Mouse (Mus musculus) limb, embryonic 12.5 days (tissue): Measurements from ENCODE around the gene P3h2. TPM values are rescaled to one million over a fixed set of nuclear protein-coding genes. Genes with fewer than 3 reads are reported as not detected.

ENCODE experiments used
- ATAC-seq: fragments of 200-750 bp; cut with Nextera tagmentation; 2 replicates; pipeline ENCODE4 v1.8.0; 2017; ENCODE audit warnings: low read depth, moderate TSS enrichment; ENCODE audit not compliant: insufficient number of reproducible peaks, insufficient read depth, low FRiP score, low TSS enrichment
- H3K27ac ChIP-seq: fragments of 300-500 bp; sonication (generic); 2 replicates; pipeline ENCODE4 v1.5.1; 2016; ENCODE audit warnings: mild to moderate bottlenecking, moderate library complexity
- H3K27me3 ChIP-seq: fragments of 300-500 bp; sonication (generic); 2 replicates; pipeline ENCODE4 v1.6.1; 2016; ENCODE audit warnings: mild to moderate bottlenecking, moderate library complexity
- H3K36me3 ChIP-seq: fragments of 300-500 bp; sonication (generic); 2 replicates; pipeline ENCODE4 v1.6.1; 2016; ENCODE audit warnings: mild to moderate bottlenecking, moderate library complexity
- H3K4me1 ChIP-seq: fragments of 300-500 bp; sonication (generic); replicated peaks from 2 replicates; pipeline ENCODE4 v1.6.1; 2016
- H3K4me2 ChIP-seq: fragments of 300-500 bp; sonication (generic); 2 replicates; pipeline ENCODE4 v1.6.1; 2016; ENCODE audit warnings: mild to moderate bottlenecking, moderate library complexity
- H3K4me3 ChIP-seq: fragments of 300-500 bp; sonication (generic); replicated peaks from 2 replicates; pipeline ENCODE4 v1.5.1; 2016; ENCODE audit warnings: mild to moderate bottlenecking
- H3K9ac ChIP-seq: fragments of 300-500 bp; sonication (generic); replicated peaks from 2 replicates; pipeline ENCODE4 v1.6.1; 2016; ENCODE audit warnings: mild to moderate bottlenecking, moderate library complexity
- H3K9me3 ChIP-seq: fragments of 300-500 bp; sonication (generic); 2 replicates; pipeline ENCODE4 v1.6.1; 2016; ENCODE audit warnings: mild to moderate bottlenecking, moderate library complexity
- WGBS: fragments of 180-500 bp; shearing (Covaris S2); methylation state at CpG from one replicate; pipeline ENCODE4 v1.1.7; 2016; 5-methylcytosine and 5-hydroxymethylcytosine counted together
- polyA plus RNA-seq: library from polyadenylated mRNA; unstranded; fragments of >200 nt; fragmentation: Nextera tagmentation; extraction: Ambion mirVana; gene quantifications from 2 replicates; pipeline ENCODE4 v1.2.1, GENCODE M21; 2016

The P3h2 gene
- polyA plus RNA-seq, 1 experiment from 2014 or later = 2.0 TPM

GRCm38 (mm10) chr16:25953359-25953758 lies 152.2 kb downstream of the P3h2 start:
- Histone ChIP-seq H3K27ac (no peak overlapping the region), H3K9ac (no peak overlapping the region), H3K4me1 (peaks cover 11% of the 10 kb centered on the region), H3K9me3 (no peaks in the 10 kb centered on the region), H3K27me3 (no peaks in the 10 kb centered on the region), H3K36me3 (no peaks in the 10 kb centered on the region), H3K4me2 (no peak overlapping the region), H3K4me3 (no peak overlapping the region)
- 61% methylated on average over 5 of the region's 5 CpGs for WGBS
- ATAC-seq = no peak

GRCm38 (mm10) chr16:25952005-25952404 lies 153.6 kb downstream of the P3h2 start:
- Histone ChIP-seq H3K4me1 (peaks cover 11% of the 10 kb centered on the region), H3K4me2 (no peak overlapping the region), H3K9ac (no peak overlapping the region), H3K4me3 (no peak overlapping the region), H3K27ac (no peak overlapping the region), H3K9me3 (no peaks in the 10 kb centered on the region), H3K27me3 (no peaks in the 10 kb centered on the region), H3K36me3 (no peaks in the 10 kb centered on the region)
- no peak for ATAC-seq
- WGBS = 73% methylated on average over 2 of the region's 2 CpGs

GRCm38 (mm10) chr16:25948067-25948466 lies 157.5 kb downstream of the P3h2 start:
- no peaks in the 10 kb centered on the region for H3K36me3 ChIP-seq
- no peak overlapping the region for H3K27ac ChIP-seq
- ATAC-seq = no peak
- no peak overlapping the region for H3K4me3 ChIP-seq
- no peak overlapping the region for H3K4me2 ChIP-seq
- no peaks in the 10 kb centered on the region for H3K9me3 ChIP-seq
- no peak overlapping the region for H3K9ac ChIP-seq
- WGBS = 77% methylated on average over 1 of the region's 1 CpGs
- H3K27me3 ChIP-seq = no peaks in the 10 kb centered on the region
- no peaks in the 10 kb centered on the region for H3K4me1 ChIP-seq

- 39% methylated on average over 12 of the region's 12 CpGs for WGBS
- Histone ChIP-seq H3K9ac (no peak overlapping the region), H3K9me3 (no peaks in the 10 kb centered on the region), H3K4me3 (no peak overlapping the region), H3K27ac (no peak overlapping the region), H3K4me2 (no peak overlapping the region), H3K27me3 (no peaks in the 10 kb centered on the region), H3K4me1 (no peaks in the 10 kb centered on the region), H3K36me3 (no peaks in the 10 kb centered on the region)
- no peak for ATAC-seq
Measured at GRCm38 (mm10) chr16:25945151-25945955, 160.2 kb downstream of the P3h2 start.

- no peak overlapping the region for H3K4me2 ChIP-seq
- H3K9me3 ChIP-seq = no peaks in the 10 kb centered on the region
- H3K27ac ChIP-seq = no peak overlapping the region
- ATAC-seq = no peak
- no peak overlapping the region for H3K4me3 ChIP-seq
- no peaks in the 10 kb centered on the region for H3K27me3 ChIP-seq
- 58% methylated on average over 4 of the region's 4 CpGs for WGBS
- H3K36me3 ChIP-seq = no peaks in the 10 kb centered on the region
- no peaks in the 10 kb centered on the region for H3K4me1 ChIP-seq
- no peak overlapping the region for H3K9ac ChIP-seq
Measured at GRCm38 (mm10) chr16:25942261-25942660, 163.3 kb downstream of the P3h2 start.

GRCm38 (mm10) chr16:25934181-25934580 lies 171.4 kb downstream of the P3h2 start:
- Histone ChIP-seq H3K9me3 (no peaks in the 10 kb centered on the region), H3K27ac (no peak overlapping the region), H3K4me2 (no peak overlapping the region), H3K9ac (no peak overlapping the region), H3K4me3 (no peak overlapping the region), H3K4me1 (no peaks in the 10 kb centered on the region), H3K36me3 (no peaks in the 10 kb centered on the region), H3K27me3 (no peaks in the 10 kb centered on the region)
- 74% methylated on average over 2 of the region's 2 CpGs for WGBS
- no peak for ATAC-seq

- Histone ChIP-seq H3K9ac (no peak overlapping the region), H3K4me1 (no peaks in the 10 kb centered on the region), H3K27me3 (no peaks in the 10 kb centered on the region), H3K36me3 (no peaks in the 10 kb centered on the region), H3K4me2 (no peak overlapping the region), H3K4me3 (no peak overlapping the region), H3K9me3 (no peaks in the 10 kb centered on the region), H3K27ac (no peak overlapping the region)
- 44% methylated on average over 1 of the region's 1 CpGs for WGBS
- ATAC-seq = no peak
Measured at GRCm38 (mm10) chr16:25912185-25912584, 193.4 kb downstream of the P3h2 start.
